Mouse (Mus musculus): ENCODE measurements around the gene Krtcap3. TPM values are rescaled to one million over a fixed set of nuclear protein-coding genes. Genes with fewer than 3 reads are reported as not detected.
A peak's percentile ranks its signal among the peaks of the same experiment; 100 is the strongest.

The Krtcap3 gene
- polyA plus RNA-seq, 2 experiments from 2014 or later: 26.6 to 35.5 TPM

DNA sequence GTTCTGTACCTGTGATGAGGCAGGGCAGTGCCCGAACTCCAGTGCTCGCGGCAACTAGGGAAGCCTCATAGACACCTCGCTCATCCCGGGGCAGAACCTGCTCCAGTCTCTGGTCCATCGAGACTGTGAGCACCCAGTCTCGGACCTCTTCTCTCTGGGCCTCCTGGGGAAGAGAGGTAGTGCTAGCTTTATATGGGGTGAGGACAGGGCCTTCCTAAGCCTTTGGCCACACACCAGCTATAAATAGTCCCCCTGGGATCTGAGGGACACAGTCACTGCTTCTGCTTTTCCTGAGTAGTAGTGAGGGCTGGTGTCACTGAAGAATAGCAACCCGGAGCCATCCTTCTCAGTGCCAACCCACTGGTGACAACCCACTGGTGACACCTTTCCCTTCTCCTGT is 2.3 kb downstream of the Krtcap3 start:
- ATAC-seq: no peak

DNA sequence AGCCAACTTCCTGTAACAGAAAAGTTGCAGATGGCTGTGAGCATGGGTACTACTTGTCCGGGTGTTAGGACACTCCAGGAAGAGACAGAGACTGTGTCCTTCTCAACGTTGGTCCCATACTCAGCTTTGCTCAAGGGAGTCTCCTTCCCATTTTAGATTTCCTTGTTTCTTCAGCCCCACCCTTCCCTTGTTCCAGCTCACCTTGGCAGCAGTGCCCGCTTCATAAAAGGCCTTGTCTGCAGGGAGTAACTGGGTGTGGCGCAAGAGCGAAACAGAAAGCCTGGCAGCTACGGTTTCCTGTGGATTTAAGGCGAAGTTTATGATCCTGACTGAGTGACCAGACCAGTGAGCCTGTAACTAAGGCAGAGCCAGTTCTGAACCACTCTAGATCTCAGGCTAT is 3.0 kb downstream of the Krtcap3 start:
- no peak for ATAC-seq

DNA sequence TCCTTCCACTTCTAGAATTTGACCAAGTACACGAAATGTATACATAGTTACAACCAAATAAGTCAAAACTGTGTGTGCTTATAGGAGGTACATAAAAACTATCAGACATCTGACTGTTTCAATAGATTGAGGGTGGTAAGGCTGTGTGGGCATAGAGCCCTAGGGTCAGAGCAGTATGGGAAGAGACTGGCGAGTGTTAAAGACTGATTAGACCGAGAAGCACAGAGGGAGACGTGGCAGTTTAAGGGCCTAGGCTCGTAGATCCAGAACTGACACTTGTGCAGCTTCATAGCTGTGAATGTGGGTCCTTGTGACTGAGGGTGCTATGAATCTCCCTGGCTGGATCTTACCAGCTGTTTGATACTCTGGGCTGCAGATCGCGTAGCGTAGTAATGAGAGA is 3.4 kb downstream of the Krtcap3 start:
- ATAC-seq: no peak

DNA sequence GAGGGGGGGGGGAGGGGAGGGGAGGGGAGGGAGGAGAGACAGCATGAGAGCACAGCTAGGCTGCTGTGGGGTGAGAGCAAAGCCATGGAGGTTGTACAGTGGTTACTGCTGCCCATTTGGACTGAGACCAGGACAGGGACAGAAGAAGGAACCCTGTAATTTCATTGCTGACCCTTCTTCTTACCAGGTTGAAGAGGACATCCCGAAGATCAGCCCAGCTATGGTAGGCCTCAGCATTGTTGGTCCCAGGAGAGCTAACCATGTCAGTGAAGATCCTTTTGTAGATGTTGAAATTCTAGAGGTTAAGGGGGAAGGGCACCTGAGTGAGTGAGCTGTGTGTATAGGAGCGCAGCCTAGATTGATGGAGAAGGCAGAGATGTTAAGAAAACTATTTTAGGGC is 3.9 kb downstream of the Krtcap3 start:
- ATAC-seq: no peak

DNA sequence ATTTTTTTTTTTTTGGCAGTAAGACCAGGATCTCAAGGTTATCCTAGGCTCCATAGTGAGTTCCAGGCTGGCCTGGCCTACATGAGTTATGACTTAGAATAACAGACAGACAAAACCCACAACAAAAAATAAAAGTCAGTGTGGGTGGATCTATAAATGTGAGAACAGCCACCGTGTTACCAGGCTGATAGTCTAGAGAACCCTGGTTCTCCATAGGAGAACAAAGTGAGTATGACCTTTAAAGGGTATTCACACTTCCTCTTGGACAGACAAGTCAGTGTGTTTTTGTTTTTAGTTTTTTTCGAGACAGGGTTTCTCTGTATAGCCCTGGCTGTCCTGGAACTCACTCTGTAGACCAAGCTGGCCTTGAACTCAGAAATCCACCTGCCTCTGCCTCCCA is 4.5 kb downstream of the Krtcap3 start:
- ATAC-seq: no peak

DNA sequence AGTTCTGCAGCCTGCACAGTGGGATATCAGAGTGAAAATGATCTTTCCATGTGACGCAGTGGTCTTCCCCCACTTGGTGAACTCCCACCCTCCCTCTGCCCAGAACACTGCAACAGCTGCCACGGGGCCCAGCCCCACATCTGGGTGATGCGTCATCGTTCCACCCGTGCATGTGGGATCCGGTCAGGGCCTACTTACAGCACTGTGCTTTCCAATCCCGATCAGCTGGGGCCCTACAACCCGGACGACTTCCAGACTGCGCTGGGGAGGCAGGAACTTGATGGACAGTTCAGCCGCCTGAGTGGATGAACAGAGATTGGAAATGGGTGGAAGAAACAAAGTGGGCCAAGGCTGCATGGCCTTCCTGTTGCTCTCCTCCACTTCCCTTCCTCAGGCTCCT is 6.1 kb downstream of the Krtcap3 start:
- no peak for ATAC-seq

DNA sequence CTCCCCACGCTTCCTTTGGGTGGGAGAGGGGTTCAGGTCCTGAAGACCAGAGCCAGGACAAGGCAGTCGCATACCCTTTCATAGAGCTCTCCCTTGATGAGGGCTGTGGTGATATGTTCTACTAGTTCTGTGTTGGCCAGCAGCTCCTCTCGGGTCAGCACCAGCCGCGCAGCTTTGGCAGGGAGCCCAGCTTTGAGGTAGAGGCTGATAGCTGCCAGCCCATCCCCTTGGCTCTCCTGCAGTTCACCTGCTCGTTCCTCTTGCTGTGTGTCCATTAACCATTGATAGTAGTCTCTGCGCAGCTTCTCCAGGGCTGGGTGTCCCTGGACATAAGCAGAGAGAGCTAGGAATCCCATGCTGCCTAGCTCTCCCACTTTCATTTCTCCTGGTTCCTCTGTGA is 14.6 kb downstream of the Krtcap3 start:
- no peak for ATAC-seq

DNA sequence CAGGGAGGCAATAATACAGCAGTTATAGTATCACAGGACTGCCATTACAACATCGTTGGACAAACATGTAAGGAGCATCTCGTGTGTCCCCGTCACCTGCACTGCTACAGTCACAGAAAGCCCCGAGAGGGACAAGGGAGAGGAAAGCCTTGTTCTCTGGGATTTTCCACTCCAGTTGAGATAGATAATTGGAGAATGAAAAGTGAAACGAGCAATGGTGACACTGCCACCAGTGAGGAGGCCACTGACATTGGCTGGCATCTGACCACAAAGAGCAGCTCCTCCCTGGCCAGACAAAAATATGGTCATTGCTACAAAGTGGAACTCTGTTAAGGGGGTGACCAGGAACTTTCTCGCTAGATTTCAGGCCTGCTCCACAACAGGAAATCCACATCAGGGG is 16.2 kb downstream of the Krtcap3 start:
- no peak for ATAC-seq

DNA sequence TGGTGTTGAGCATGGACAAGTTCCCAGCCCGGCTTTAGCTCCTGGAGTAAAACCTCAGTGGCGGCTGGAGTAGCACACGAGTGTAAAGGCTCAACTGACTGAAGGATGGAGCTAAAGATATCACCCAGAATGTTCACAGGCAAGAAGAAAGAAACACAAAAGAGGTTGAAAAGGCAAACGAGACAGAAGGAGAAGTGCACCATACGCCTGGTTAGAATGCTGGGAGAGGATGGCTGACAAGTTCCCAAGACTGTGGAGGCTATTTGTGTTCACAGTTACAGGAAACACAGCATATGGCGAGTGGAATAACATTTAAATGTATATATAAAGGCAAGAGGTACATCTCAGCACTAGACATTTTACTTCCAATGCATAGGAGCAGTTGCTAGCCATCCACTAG is 21.5 kb downstream of the Krtcap3 start:
- ATAC-seq: no peak

DNA sequence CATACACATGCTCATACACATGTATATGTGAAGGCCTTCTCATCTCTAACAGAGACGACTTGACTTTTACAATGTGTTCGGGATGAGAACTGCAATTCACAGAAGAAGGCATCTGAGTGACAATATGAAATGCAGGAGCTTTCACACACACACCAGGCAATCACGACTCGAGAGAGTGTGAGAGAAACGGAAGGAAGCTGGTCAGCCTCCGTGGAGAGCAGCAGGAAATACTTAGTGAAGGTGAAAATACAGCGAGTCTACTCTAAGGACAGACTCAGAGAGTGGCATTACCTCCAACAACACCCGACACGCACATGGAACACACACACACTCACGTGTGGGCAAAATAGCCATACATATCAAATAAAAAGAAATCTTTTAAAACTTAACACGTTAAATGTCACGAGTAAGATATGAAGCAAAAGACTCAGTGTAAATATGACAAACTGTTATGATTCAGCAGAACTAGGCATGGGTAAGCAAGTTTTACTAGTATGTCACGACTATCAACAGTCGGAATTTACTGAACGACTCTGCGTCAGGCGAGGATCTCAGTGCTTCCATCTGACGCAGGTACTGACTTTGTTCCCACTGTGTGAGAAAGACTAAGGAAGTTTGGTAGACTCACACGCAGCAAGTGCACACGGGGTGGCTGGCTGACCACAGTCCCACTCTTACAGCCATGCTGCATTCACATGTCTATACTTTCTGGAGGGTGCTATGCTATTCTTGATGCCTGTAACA is 27.9 kb downstream of the Krtcap3 start:
- ATAC-seq: peak; percentile 19

DNA sequence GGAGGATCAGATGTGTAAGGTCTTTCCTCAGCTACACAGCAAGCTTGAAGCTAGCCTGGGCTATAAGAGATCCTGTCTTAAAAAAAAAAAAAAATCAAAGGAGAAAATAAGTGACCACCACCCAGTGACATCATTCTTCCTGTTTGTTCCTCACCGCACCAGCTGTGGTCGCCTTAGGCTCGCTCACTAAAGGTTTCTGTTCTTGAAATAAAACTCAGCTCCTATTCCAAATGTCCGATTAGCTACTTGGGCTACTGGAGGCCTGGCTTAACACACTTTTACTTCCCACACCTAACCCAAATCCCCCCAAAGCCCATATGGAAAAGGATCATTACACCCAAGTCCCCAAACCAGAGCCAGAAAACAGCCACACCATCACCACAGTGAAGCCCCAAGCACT is 36.7 kb downstream of the Krtcap3 start:
- no peak for ATAC-seq

DNA sequence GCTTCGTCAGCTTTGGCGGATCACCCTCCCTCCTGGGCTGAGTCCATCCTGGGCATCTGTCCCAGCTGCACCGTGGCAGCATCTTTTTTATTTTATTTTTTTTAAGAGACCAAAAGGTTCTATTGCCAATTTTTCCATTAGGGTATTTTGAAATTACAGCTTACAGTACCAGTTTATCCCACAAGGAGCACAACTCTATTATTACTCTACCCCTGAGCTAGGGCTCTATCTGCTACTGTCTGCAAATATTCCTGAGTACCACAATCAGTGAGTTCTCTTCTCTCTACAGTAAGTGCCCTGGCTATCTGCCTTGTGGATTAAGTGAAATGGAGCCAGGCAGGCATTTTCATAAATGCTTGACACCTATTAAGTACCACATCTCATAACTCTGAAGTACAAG is 37.2 kb downstream of the Krtcap3 start:
- no peak for ATAC-seq

DNA sequence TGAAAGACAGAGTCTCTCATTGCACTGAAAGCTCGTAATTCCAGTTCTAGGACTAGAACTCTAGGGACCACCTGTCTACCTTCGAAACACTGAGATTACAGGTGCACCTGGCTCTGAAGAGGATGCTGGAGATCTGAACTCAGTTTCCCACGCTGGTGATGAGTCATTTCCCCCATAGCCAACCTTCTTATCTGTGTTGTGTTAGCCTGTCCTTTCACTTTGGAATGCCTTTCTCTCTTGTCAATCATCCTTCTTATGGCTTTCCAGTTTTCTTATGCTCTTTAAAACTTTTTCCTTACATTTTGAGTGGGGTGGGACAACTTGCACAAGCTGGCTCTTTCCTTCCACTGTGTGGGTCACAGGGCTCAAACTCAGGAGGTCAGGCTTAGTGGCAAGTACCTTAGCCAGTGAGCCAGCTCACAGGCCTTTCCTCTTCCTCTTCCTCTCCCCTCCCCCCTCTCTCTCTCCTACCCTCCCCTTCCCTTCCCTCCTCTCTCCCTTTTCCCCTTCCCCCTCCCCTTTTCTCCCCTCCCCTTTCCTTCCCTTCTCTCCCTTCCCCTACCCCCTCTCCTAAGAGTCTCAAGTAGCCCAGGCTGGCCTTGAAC is 38.2 kb downstream of the Krtcap3 start:
- no peak for ATAC-seq

DNA sequence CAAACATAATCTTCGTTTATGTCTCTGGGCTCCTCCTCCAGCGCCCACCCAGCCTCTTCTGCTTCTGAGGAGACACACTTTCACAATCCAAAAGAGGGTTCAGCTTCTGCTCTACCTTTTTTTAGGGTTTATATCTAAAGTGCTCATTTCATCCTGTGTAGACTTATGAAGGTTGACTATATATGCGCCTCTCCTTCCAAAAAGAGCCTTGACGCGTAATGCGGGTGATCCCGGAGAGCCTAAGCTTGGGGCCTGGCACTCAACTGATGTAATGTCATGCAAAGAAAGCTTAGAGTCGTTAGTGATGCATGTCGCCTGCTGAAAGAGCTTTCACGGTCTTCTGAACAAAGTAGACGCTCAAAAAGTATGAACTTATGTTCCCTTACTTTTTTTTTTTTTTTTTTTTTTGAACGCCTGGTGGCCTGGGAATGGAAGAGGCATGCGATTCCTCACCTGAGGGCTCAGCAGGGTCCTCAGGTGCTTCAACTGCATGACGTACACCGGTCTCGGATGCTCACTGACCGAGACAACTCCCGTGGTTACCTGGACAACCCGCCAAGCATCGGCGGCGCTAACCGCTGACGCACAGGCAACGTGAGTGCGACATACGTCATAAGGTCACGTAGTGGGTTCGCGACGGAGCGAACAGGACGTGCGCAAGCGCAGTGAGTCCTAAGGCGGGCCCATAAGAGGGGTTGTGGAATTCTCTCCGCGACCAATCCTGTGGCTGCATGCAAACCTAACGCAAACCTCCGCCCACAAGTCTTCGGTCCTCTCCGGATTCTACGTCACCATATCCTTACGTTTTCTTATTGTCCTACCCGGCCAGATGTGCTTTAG is 39.2 kb downstream of the Krtcap3 start, which contains the start of gene Ift172:
Gene Ift172 (minus strand): TSS at position 596 of the 840 bp plus-strand sequence.
- ATAC-seq: peak; percentile 96

DNA sequence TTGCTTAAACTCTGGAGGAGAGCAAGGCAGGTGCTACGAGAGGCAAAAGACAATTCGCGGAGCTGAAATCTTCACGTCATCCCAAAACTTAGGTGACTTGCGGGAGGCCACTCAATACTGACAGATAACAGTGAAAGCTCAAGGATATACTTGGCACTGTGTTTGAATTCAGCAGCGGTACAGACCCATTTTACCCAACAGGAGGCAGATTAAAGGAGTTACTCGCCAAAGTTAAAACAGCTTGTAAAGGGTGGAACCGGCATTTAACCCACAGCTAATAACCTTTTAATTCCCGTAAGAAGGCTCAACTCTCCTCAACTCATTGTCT is 39.8 kb downstream of the Krtcap3 start:
- no peak for ATAC-seq

DNA sequence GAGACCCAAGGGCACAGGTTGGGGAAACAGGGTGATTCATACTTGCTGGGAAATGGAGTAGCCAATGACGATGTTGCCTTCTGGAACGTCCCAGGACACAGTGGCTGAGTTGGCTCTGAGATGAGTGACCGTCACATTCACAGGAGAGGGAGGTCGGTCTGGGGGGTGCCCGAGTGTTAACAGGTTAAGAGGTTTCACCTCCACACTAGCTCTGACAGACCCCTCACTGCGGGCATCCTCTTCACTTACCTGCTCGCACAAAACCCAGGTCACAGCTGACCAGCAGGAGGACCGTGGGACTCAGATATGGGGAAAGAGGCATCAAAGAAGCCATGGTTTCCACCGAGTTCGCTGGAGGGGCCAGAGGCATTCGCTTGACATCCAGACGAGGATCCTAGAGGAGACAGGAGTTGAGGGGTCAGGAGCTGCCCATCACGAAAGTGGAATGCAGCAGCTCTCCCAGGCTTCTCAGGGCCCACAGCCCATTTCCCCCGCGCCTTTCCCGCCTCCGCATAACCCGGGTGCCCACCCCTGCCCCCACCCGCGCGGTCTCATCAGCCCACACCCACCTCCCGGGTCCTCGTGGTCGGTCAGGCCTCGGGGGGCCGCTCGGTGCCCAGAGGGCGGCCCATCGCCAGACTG is 43.6 kb downstream of the Krtcap3 start:
- no peak for ATAC-seq

DNA sequence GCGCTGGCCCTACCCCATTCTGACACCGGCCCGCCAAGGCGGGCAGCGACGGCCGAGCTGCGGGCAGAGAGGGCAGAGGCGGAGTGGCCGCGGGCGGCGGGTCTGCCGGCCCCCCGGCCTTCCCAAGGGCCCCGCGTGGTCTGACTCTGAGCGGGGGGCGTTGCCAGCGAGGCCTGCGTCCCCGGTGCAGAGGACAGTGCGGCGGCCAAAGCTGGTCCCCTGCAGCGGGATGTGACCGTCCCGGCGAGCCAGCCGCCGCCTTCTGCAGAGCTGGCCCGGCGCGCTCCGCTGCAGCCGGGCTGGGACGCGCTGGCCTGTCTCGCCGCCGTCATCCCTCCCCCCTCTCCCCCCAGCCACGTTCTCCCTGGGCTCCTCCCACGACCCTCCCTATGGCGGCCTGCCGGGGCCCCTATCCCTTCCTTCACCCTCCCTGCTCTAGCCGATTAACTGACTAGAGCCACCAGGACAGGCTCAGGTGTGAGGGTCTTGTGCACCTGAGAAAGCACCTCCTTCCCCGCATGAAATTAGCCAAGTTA is 44.2 kb downstream of the Krtcap3 start, which contains the start of gene Fndc4:
Gene Fndc4 (minus strand): TSS at position 475 of the 536 bp plus-strand sequence.
- ATAC-seq: no peak

DNA sequence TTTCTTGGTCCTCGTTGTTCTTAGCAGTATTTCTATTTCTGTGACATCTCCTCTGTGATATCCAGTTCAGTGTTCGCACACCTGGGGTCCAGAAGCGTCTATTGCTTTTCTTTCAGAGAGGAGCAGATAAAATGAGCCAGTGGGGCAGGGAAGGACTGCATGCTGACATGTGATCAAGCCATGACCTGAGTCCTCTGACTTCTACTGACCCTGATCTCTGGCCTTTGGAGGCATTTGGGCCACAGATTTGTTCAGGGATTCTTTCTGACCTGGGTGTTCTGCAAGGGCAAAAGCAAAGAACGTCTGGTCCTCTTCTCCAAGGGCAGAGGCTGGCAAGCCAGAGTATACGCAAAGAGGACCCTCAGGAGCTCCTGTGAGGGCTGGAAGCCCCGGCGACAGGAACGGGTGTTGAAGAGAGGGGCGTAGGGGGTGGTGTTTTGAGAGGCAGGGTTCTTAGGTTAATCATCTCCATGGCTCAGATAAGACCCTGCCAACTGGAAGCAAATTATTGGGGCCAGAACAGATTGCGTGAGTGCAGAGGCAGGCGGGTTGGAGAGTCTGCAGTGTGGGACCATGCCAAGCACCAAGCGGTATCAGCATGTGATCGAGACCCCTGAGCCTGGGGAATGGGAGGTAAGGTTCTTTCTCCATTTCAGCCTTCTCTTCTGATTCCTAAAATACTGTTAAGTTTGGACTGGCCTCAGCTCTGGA is 45.7 kb downstream of the Krtcap3 start, which contains the start of gene Gckr:
Gene Gckr (plus strand): TSS at position 397 of the 711 bp plus-strand sequence.
- no peak for ATAC-seq

DNA sequence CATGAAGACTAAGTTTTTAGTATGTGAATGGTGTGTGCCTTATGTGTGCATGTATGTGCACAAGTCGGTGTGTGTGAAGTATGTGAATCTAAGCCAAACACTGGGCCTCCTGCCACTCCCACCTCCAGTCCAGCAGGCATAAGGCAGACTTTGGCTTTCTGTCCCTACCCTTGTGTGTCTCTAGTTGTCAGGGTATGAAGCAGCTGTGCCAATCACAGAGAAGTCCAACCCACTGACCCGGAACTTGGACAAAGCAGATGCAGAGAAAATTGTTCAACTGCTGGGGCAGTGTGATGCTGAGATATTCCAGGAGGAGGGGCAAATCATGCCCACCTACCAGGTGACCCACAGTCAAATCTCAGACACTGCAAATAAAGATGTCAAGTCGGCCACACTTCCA is 46.5 kb downstream of the Krtcap3 start:
- no peak for ATAC-seq

DNA sequence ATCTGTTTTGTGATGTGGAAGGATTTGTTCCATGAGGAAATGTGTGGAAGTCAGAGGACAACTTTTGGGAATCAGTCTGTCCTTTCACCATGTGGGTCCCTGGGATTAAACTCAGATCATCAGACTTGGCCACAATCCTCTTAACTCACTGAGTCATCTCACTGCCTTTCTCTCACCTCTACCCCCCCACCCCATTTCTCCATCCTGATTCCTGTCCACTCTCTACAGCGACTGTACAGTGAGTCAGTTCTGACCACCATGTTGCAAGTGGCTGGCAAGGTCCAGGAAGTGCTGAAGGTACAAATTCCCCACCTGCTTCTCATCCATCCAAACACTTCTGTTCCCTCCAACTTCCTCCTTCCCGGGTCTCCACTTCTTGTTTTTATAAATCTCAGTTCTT is 47.0 kb downstream of the Krtcap3 start:
- no peak for ATAC-seq

DNA sequence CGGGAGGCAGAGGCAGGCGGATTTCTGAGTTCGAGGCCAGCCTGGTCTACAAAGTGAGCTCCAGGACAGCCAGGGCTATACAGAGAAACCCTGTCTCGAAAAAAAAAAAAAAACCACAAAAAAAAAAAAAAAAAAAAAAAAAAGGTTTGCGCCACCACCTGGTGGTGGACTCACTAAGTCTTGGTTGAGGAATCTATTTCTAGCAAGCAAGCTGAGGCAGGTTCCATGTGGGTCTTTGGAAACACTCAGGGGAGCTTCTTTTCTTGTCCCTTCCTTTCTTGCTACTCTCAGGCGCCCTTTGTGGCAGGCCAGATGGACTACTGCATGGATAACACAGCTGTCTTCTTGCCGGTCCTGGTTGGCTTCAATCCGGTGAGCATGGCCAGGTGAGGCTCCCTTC is 50.4 kb downstream of the Krtcap3 start:
- ATAC-seq: no peak
